Mouse (Mus musculus) adrenal gland, postnatal 10 days (tissue): Measurements from ENCODE around the gene Ypel3. TPM values are rescaled to one million over a fixed set of nuclear protein-coding genes. Genes with fewer than 3 reads are reported as not detected.
"Not testable (repeated sequence)": the region's sequence is repeated elsewhere in the genome, so short reads cannot be mapped to it uniquely, and the experiment has no call there.

Source experiments
- DNase-seq: peaks from one replicate; pipeline ENCODE4 v3.0.0; 2021; ENCODE audit warnings: mixed read lengths
- total RNA-seq, 2 experiments: library from RNA; stranded (reverse); gene quantifications; 2 replicates each; pipeline ENCODE4 v1.2.3; 2021

Ypel3 gene
- total RNA-seq, 2 experiments from 2014 or later = 140 to 147 TPM

DNA sequence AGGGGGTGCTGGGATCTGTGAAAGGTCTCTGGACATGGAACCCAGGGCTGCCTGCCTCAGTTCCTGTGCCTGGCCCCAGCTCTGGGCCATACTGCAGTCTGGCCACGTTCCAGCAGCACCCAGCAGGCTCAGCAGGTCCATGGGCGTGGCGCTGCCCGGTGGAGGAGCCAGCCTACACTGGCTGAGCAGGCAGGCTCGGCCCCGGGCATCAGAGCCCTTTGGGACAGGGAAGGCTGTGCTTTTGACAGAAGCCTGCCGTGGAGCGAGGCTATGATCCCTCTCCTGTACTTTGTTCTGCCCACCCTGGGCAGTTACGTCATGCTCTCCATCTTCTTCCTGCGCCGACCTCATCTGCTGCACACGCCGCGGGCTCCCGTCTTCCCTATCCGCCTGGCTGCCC is 10.6 kb upstream of the Ypel3 start, which contains the start of gene Gdpd3:
Gene Gdpd3 (plus strand): TSS at position 134 of the 400 bp plus-strand sequence.
- DNase-seq = no peak

DNA sequence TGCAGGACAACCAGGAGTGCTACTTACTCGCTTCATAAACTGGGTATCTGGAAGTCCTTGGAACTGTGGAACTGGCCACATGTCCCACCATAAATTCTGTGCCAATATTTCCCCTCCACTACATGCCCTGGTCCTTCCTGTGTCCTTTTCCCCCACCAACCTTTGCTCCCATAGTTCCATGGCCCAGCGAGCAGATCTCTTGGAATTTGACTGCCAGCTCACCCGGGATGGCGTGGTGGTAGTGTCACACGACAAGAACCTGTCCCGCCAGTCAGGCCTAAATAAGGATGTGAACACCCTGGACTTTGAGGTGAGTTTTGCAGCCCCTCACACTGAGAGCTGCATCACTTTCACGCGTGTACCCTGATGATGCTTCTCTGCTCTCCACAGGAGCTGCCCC is 9.8 kb upstream of the Ypel3 start:
- DNase-seq = no peak

DNA sequence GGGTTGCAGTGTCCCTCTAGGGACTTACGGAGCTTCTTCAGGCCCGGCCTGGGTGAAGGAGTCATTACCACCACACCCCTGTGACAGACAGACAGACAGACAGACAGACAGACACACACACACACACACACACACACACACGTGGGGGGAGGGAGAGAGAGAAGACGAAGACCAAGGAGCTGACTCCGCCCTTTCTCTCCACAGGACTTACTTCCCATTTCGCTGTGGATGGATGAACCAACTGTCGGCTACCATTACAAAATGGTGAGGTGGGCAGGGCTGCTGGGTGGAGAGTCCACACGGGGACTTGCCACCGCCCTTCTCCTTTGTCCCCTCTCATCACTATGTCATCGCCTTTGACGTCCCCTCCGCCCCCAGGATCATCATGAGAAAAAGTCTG is 6.0 kb upstream of the Ypel3 start:
- no peak for DNase-seq

DNA sequence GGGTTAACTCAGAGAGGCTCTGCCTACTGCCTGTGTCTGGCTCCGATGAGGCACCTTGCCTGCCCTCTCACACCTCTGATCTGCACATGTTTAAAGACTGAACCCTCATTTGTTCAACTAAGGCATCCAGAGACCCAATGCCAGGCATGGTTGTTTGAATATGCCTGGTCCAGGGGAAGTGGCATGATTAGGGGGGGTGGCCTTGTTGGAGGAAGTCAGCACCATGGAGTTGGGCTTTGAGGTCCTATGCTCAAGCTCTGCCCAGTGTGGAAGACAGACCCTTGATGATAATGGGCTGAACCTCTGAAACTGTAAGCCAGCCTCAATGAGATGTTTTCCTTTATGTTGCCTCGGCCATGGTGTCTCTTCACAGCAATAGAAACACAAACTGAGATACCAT is 3.4 kb upstream of the Ypel3 start:
- DNase-seq = no peak

DNA sequence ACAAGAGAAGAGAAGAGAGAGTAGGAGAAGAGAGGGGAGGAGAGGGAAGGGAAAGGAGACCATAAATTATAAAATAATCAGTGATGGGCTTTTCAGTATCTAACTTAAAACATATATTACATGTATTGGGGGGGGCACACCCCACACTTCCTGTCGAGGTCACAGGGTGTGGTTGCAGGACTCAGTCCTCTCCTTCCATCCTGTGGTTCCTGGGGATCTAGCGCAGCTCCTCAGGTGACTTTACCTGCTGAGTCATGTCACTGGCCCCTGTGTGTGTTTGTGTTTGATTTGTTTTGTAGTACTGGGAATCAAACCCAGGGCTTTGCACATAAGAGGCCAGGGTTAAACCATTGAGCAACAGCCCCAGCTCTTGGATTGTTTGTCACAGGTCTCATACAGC is 2.3 kb upstream of the Ypel3 start:
- DNase-seq = no peak

DNA sequence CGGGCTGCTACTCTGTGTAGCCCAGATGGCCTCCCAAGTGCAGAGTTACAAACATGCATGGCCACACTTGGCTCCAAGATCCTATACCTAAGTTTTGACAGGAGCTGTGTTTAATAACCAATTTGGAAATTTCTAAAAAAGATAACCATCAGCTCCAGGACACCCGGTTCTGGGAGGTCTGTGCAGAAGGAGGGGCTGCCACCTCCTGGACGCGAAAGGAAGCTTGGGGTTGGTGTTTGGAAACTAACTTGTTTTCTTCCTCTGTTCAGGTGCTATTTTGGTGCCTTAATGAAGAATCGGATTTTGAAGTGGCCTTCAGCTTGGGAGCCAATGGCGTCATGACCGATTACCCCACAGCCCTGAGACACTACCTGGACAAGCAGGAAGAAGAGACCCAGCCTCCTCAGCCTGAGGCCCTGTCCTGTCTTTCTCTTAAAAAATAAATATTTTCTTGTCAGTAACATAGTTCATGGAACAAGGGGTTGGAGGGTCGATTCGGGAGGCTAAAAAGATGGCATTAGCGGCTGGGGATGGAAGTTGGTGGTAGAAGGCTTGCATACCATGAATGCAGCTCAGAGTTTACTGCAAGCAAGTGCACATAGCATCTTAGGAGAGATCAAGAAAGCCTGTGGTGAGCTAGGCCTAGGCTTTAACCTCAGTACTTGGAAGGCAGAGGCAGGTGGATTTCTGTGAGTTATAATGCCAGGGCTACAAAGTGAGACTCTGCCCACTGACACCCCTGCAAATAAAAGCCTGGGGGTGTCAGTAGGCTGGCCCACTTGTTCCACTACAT is 1.4 kb upstream of the Ypel3 start:
- DNase-seq = peak; percentile 18

DNA sequence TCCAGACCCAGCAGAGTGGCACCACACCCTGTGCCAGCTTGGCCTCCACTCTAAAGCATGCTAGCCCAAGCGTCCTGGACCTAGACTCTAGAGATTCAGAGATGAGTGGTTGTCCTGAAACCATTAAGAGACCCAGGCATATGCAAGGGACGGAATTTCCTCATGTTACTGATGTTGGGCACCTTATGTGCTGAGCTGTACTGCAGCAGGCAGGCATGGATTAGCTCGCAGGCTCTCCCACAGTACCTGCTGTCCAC is 849 bp upstream of the Ypel3 start:
- peak; percentile 7 for DNase-seq

DNA sequence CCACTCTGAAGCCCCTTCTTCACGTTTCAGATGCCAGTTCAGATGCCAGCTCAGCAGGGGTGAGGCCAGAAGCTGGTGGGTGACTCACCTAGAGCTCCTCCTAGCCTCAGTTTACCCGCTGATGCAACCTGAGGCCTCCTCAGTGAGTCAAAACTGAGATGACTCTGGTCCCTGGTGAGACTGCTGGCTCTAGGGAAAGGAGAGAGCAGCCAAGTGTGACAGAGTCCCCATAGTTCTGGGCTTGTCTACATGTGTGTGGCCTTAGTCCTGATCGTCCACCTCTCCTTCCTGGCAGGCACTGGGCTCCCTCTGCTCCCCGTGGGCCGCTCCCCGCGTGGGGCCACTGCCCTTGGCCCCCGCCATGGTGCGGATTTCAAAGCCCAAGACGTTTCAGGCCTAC is 721 bp downstream of the Ypel3 start:
- DNase-seq = peak; percentile 64

DNA sequence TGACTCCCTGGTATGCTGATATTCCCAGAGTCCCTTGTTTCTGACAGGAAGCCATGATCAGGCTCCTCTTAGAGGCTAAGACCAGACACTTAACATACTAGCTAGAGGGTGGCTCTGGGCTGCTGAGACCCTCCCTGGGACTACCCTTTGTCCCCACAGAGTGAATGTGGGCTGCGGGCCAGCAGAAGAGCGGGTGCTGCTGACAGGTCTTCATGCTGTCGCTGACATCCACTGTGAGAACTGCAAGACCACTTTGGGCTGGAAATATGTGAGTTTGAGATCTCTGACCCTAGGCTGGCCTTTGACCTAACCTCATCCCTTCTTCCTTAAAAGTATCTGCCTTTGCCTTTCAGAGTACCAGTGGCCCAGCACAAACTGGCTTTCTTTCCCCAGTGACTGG is 1.4 kb downstream of the Ypel3 start:
- DNase-seq = no peak

DNA sequence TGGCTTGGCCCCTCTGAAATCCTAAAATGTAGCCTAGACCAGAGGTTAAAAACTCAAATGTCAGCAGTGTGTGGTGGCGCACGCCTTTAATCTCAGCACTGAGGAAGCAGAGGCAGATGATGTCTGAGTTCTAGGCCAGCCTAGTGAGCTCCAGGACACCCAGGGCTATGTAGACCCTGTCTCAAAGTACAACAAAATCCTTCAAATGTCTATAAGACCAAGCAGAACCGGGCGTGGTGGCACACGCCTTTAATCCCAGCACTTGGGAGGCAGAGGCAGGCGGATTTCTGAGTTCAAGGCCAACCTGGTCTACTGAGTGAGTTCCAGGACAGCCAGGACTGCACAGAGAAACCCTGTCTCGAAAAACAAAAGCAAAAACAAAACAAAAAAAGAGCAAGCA is 2.3 kb downstream of the Ypel3 start:
- DNase-seq = not testable (repeated sequence)

DNA sequence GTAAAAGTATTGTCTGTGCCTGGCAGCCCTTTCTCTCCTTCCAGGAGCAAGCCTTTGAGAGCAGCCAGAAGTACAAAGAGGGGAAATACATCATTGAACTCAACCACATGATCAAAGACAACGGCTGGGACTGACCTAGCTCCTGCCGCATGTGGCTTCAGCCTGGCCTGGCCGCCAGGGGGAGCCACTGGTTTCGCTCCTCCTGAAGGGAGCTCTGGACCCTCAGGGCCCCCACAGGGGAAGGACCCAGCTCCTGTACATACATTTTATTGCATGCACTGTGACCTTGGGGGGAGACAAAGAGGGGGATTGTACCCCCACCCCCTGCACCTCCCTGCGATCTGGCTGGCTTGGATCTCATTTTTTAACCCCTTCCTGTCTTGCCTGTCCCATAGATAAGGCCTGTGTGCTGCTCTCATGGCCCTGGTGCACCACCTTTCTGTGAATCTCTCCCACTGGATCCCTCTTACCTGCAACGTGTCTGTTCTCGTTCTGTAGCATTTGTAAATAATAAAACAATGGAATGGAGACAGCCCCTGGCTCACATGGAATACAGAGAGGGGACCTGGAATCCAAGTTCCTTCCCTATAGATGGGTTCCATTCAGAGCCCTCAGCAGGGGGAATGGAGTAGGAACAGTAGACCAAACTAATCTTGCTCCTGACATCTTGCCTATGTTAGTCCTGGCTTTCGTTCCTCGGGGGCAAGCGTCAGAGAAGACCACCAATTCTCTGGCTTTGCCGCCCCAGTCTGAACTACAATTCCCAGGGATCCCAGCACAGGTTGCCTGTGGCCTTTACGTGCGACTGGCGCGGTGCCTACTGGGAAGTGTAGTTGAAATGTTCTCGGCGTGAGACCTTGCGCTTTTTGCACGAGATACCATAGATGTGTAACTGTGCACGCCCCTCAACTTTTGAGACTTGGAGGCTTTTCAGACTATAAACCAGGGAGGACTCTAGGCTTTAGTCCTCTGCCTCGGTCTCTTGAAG is 3.5 kb downstream of the Ypel3 start:
- DNase-seq = peak; percentile 95

DNA sequence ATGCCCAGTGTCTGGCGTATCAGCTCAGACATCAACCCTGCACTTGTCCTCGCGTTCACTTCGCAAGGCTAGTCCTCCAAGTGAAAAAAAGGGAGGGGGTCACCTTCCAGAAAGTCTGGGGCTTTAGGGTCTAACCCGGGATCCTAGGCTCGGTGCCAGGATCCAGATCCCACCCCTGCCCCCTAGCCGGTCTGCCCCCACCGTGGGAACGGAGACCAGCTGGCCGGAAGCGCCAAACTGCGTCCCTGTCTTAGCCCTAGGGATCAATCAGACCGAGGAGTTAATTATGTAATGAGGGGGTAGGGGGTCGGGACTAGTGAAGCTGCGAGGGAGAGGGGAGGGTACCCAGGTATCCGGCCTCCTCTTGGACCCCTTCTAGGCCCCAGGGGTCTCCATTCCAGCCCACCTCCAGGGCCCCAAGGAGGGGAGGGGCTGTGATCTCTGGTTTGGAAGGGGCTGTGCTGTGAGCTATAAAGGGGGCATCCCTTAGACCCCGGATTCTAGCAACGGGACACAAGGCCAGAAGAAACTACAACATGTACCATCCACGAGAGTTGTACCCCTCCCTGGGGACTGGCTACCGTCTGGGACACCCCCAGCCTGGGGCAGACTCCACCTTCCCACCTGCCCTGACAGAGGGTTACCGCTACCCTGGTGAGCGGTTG is 4.3 kb downstream of the Ypel3 start, which contains the start of gene Tbx6:
Gene Tbx6 (plus strand): TSS at position 513 of the 665 bp plus-strand sequence.
- DNase-seq = peak; percentile 55

DNA sequence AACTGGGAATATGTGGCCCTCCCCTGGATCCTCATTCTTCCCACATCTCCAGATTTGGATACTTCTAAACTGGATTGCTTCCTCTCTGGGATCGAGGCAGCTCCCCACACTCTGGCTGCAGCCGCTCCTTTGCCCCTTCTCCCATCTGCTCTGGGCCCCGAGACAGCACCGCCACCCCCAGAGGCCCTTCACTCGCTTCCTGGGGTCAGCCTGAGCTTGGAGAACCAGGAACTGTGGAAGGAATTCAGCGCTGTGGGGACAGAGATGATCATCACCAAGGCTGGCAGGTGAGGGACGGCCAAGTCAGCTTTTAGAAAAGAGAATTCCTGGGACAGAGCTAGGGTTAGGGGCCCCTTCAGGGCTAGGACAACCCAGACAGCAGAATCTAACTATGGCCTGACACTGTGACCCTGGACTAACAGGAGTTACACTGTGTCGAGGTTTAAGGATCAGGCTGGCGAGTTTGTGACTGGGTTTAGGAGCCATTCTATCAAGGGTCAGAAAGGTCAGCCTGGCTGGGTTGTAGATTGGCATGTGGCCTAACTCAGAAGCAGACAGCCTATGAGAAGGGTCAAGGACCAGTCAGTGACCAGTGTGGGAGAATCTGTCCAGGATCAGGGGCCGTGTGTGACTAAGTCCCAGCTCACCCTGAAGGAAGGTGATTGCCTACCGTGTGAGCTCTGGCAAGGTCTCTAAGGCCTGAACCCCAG is 5.1 kb downstream of the Ypel3 start:
- no peak for DNase-seq

DNA sequence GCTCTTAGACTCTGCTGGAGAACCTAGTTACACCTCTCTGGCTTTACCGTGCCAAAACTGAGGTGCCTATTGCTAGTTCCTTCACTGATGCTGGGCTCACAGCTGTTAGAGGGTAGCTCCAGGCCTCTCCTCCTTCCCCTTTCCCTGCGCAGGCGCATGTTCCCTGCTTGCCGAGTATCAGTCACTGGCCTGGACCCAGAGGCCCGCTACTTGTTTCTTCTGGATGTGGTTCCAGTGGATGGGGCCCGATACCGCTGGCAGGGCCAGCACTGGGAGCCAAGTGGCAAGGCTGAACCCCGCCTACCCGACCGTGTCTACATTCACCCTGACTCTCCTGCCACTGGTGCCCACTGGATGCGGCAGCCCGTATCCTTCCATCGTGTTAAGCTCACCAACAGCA is 5.9 kb downstream of the Ypel3 start:
- no peak for DNase-seq

DNA sequence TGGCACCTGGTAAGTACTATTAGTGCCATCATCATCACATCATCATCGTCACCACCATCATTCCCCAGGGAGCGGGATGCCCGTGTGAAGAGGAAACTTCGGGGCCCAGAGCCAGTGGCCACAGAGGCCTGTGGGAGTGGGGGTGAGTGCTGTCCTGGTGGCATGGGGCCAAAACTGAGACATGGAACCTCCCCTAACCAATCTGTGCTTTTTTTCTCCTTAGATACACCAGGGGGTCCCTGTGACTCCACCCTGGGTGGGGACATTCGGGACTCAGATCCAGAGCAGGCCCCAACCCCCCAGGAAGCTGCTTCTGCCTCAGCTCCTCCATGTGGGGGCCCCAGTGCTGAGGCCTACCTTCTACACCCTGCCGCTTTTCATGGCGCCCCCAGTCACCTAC is 7.7 kb downstream of the Ypel3 start:
- DNase-seq = no peak

DNA sequence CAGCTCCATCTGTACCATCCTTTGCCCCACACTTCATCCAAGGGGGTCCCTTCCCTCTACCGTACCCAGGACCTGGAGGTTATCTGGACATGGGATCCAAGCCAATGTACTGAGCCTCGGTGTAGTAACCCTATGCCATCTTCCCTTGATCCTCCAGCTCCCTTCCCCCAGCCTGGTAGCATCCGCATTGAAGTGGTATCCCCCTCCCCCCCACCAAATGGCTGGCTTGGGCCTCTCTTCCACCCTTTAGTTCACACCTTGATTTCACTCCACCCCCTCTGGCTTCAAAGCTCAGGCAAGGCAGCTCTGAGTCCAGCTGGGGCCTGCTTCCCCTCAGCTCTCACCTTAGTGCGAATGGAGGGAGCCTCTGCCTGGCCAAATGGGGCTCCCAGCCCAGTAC is 8.3 kb downstream of the Ypel3 start:
- DNase-seq = no peak

DNA sequence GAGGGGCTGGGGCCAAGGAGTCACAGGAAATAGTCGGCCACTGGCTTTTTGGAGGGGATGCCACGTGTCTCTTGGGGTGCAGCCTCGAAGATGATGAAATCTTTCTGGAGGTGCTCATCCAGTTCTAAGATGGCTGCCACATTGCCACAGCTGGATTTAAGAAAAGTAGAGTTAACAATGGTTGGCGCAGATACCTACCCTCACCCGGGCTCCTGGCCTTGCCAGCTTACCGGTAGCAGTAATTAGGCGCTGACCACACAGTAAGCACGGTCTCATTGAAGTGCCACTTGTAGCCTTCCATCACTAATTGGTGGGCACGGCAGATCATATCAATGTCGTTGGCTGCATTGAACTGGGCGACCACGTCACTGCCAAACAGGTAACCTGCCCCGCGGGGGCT is 9.4 kb downstream of the Ypel3 start:
- no peak for DNase-seq

DNA sequence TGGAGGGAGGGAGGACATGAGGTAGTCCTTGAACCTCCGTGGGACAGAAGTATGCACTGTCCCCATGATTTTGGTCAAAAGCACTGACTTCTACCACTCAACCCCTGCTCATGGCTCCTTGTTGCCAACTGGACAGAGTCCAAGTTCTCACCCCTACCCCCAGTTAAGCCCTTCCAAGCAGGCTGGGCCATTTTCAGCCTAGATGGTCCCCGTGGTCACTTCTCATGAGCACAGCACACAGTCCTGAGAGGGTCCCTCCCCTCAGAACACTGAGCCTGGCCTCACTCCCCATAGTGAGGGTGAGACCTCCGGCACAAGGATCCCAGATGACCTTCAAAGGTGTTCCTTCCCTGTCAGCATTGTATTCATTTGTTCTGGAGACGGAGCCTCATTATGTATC is 12.4 kb downstream of the Ypel3 start:
- no peak for DNase-seq

DNA sequence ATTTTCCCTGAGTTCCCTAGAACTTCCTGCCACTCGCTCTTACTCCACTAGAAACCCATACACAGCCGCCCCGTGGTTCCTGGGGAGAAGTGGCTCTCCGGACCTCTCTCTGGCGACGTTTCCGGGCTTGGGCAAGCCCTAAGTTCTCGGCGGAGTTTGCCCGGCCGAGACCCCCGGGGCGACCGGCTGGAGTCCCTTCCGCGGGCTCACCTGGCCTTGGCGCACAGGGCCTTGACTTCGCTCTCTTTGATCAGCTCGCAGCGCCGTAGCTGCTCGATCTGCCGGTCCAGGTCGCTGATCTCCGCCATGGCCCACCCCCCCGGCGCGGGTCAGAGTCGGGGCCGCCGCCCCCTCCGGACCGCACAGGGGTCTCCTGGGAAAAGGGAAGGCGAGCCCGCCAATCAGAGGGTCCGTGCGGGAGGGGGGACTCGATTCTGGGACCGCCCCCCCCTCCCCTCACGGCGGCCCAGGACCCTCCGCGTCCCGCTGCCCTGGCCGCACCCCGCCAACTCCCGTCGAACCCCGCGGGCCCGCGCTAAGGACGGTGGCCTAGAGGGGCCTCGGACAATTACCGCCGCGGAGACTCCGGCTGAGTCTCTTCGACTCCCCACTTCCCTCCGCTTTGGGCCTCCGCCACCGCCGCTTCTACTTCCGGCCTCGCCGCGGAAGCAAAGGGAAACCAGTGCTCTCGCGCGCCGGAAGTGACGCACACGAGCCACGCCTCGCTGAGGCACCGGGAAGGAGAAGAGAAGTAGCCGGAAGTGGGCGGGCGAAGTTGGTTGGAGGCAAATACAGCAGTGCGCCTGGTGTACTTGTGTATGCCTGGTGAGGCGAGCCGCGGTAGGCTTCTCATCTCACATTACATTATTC is 15.3 kb downstream of the Ypel3 start, which contains the start of gene Ppp4c:
Gene Ppp4c (minus strand): TSS at position 646 of the 870 bp plus-strand sequence.
- DNase-seq = peak; percentile 98

DNA sequence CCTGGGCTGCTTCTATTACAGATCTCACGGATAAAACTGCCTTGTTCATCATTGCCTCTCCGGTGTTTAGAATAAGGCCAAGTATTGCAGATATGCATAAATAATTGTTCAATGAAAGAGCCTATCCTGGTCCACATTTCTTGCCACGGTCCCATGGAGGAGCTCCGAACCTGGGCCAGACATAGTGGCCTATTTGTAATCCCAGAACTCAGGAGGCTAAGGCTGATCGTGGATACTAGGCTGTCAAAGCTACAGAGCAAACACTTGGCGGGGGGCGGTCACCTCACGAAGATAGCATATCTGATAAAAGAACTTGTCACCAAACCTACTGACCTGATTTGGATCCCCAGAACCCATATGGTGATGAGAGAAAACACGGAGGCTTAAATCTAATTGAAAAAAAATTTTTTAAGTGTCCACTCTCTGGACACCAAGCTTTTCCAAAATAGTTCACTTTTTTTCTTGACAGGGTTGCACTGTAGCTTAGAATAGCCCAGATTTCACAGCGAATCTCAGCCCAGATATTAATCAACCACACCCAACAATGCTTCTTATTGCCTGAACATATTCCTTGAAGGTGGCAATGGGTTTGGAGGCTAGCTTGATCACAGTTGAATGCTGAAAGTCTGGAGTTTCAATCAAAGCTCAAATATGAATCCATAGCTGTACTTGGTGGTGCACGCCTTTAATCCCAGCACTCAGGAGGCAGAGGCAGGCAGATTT is 16.1 kb downstream of the Ypel3 start:
- no peak for DNase-seq
